Mouse (Mus musculus): ENCODE results near the gene Ogg1. TPM values are rescaled to one million over a fixed set of nuclear protein-coding genes. Genes with fewer than 3 reads are reported as not detected.
A peak's percentile ranks its signal among the peaks of the same experiment; 100 is the strongest.

The Ogg1 gene
- polyA plus RNA-seq (2012; rRNA removed), result 10.4 and 11.8 TPM in 2 replicates

GRCm38 (mm10) chr6:113326533-113327315, at the start of gene Ogg1:
Ogg1 (plus strand) TSS chr6:113326972.
- DNase-seq (ENCODE audit: extremely low spot score in 1 of 2, low spot score in 1 of 2), result peak; percentile 99

- DNase-seq (ENCODE audit: extremely low spot score in 1 of 2, low spot score in 1 of 2), result no peak
These were observed 45.1 kb upstream of the Ogg1 start for GRCm38 (mm10) chr6:113281676-113282075.

DNA sequence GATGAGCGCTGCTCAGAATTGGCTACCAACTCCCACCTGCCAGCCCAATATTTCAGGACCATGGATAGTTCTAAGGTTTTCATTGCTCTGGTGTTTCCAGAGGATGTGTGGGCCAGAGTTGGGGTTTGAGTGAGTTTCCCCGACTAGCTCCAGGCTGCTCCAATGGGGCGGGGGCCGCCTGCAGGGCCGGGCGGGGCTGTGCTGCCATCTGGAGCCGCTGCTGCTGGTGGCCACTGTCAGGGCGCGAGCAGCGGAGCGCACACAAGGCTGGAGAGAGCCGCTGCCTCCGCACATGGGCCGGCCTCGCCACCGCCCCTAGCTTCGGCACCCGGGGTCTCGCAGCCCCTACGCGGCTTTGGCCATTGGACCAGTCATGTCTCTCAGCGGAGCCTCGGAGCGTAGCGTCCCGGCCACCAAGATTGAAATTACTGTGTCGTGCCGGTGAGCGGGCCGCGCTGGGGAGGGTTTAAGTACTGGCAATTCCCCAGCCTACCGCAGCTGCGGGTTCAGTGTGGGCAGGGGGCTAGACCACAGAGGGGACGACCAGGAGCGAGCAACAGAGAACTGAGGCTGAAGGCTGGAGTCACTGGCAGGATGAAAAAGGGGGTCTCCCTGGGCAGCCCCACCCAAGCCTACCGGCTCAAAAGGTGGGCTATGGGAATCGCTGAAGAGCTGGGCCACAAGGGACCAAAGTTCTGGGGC, 44.5 kb upstream of the Ogg1 start, which contains the start of gene Cpne9:
Gene Cpne9 (plus strand): TSS at position 207 of the 702 bp plus-strand sequence.
- peak in 1 of 2 experiments; percentile 43 for DNase-seq (ENCODE audit: extremely low spot score in 1 of 2, low spot score in 1 of 2)

GRCm38 (mm10) chr6:113282969-113283368, 43.8 kb upstream of the Ogg1 start:
- no peak for DNase-seq (ENCODE audit: extremely low spot score in 1 of 2, low spot score in 1 of 2)

DNA sequence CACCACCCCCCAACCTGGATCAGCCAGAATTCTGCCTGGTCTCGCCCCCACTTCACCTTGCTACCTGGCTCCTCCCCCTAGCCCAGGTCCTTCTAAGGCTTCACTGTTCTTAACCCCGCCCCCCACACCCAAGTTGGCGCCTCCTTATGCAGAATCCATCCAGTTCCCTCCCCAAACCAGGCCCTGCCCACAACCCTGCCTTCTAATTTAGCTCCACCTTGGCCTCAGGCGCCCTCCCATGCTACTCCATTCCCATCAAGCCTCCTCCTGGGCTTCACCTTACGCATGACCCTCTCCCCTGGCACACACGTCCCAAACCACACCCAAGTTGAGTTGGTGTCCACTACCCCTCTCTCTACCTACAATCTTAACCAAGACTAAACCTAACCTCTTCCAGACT, 43.3 kb upstream of the Ogg1 start:
- peak in 1 of 2 experiments; percentile 38 for DNase-seq (ENCODE audit: extremely low spot score in 1 of 2, low spot score in 1 of 2)

DNA sequence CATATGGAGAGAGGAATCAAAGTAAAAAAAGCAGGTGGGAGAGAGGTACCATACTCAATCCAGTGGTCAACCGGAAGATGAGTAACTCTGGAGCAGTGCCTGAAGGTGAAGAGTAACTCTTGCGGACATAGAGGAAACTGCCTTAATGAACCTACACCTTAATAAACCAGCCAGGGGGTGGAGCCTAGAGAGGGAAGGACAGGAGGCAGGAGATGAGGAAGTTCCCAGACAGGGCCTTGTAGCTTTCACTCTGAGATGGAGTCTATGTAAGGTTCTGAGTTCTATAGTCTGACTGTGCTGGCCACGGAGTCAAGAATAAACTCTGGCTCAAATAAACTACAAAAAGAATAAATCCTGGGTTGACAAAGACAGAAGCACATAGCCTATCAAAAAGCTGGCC, 41.8 kb upstream of the Ogg1 start:
- no peak for DNase-seq (ENCODE audit: extremely low spot score in 1 of 2, low spot score in 1 of 2)

DNA sequence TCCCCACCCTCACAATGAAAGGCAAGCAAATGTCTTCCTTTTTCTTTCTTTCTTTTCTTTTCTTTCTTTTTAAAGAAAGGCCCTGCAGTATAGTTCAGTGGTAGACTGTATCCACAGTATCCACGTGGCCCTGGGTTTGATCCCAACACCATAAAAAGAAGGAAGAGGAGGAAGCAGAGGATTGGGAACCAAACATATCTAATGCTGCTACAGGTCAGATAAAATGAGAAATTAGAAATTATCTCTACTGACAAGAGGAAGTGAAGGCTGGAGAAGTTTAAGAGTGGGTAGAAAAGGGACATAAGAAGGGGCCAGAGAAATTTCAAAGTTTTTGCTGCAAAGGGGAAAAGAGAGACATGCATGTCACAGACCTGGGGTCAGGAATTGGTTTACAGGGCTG, 40.5 kb upstream of the Ogg1 start:
- DNase-seq (ENCODE audit: extremely low spot score in 1 of 2, low spot score in 1 of 2), result no peak

- DNase-seq (ENCODE audit: extremely low spot score in 1 of 2, low spot score in 1 of 2), result peak; percentile 72 to 74
These were observed 39.5 kb upstream of the Ogg1 start for GRCm38 (mm10) chr6:113287236-113287635.

DNA sequence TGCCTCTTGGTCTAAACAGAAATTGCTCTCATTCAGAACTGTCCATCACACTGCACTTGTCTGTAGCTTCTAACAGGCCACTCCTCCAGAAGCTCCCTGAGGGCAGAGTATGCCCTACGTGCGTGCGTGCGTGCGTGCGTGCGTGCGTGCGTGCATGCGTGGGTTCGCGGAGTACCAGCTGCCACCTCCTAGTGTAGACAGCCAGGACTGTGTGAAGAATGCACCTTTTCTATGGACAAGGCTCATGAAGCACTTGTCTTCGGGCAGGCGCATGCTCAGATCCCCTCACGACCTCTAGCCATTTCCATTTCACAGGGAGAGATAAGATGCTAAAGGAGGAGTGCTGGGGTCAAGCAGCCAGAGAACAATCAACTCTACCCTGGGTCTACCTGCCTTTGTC, 37.4 kb upstream of the Ogg1 start:
- DNase-seq (ENCODE audit: extremely low spot score in 1 of 2, low spot score in 1 of 2), result no peak

- DNase-seq (ENCODE audit: extremely low spot score in 1 of 2, low spot score in 1 of 2), result no peak
These were observed 36.4 kb upstream of the Ogg1 start for GRCm38 (mm10) chr6:113290346-113290745.

- no peak for DNase-seq (ENCODE audit: extremely low spot score in 1 of 2, low spot score in 1 of 2)
These were observed 33.8 kb upstream of the Ogg1 start for GRCm38 (mm10) chr6:113292938-113293337.

- DNase-seq (ENCODE audit: extremely low spot score in 1 of 2, low spot score in 1 of 2), result no peak
These were observed 30.7 kb upstream of the Ogg1 start for GRCm38 (mm10) chr6:113296046-113296445.

GRCm38 (mm10) chr6:113296639-113297038, 30.1 kb upstream of the Ogg1 start:
- no peak for DNase-seq (ENCODE audit: extremely low spot score in 1 of 2, low spot score in 1 of 2)

GRCm38 (mm10) chr6:113301350-113301749, 25.4 kb upstream of the Ogg1 start:
- DNase-seq (ENCODE audit: extremely low spot score in 1 of 2, low spot score in 1 of 2), result no peak

- DNase-seq (ENCODE audit: extremely low spot score in 1 of 2, low spot score in 1 of 2), result peak in 1 of 2 experiments; percentile 26
These were observed 24.5 kb upstream of the Ogg1 start for GRCm38 (mm10) chr6:113302258-113302657.

DNA sequence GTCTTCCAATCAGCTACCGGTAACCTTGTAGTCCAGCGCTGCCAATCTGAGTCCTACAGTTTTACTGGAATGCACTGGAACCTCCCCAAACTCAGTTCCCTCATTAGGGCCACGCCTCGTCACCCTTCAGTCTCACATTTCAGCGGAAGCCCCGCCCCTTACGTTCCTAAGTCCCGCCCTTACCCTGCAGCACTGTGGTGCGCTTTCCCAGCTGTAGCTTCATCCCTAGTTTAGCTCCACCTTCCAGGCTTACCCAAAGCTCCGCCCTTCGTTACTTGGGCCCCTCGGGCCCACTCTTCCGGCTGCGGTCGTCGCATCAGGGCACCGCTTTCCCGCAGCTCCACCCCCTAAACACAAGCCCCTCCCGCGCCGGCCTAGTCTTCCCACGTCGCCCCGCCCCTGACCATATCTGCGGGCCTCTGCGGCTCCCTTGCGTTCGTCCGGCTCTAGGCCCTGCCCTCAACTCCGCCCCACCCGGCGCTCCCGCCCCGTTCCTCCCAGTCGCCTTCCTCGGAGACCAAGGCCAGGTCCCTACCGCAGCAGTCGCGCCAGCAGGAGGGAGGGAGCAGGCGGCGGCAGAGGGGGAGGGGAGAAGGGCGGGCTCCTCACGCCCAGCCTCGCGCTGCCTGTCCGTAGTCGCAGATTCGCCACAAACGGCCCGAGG, 20.3 kb upstream of the Ogg1 start:
- DNase-seq (ENCODE audit: extremely low spot score in 1 of 2, low spot score in 1 of 2), result peak; percentile 99

DNA sequence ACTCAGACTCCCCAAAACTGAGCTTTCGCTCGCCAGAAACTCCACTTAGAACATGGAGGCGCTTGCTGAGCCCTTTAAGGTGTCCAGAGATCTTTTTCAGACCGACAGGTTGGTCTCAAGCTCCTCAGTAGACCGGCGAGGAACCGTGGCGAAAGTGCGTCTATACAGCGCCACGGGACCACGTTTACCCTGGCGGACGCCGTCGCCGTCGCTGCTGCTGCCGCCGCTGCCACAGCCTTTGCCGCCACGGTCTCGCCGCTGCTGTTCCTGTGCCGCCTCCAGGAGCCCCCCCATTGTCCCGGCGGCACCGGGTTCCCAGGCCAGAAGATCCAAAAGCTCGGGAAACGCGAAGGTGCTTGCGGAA, 19.8 kb upstream of the Ogg1 start, which contains the start of gene Brpf1:
Gene Brpf1 (plus strand): TSS at position 152 of the 364 bp plus-strand sequence.
- DNase-seq (ENCODE audit: extremely low spot score in 1 of 2, low spot score in 1 of 2), result no peak

DNA sequence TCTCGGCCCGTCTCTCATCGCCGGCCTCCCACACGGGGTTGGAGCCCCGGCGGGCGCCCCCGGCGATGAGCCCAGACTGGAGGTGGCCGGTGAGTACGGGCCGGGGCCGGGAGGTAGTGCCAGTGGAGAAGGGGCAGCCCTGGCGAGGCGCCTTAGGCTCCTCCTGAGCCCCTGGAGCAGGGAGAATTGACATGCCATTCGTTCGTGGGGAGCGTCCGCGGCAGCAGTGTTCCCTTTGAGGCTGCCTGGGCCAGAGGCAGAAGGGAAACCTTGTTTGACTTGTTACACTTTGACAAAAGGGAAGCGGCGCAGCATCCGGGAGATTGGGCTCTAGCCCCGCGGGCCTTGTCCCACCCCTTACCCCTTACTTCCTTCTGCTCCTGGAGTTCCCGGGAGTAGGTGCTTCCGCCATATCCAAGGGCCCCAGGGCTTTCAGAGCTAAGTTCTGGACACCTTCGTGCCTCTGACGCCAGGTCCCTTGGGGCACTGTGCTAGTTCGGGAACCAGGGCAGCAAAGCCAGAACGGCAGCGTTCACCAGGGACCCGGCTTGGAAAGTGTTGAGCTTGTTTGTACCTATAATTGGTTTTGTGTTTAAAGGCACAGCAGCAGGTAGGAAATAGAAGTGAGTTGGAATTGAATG, 19.2 kb upstream of the Ogg1 start:
- DNase-seq (ENCODE audit: extremely low spot score in 1 of 2, low spot score in 1 of 2), result peak in 1 of 2 experiments; percentile 36

DNA sequence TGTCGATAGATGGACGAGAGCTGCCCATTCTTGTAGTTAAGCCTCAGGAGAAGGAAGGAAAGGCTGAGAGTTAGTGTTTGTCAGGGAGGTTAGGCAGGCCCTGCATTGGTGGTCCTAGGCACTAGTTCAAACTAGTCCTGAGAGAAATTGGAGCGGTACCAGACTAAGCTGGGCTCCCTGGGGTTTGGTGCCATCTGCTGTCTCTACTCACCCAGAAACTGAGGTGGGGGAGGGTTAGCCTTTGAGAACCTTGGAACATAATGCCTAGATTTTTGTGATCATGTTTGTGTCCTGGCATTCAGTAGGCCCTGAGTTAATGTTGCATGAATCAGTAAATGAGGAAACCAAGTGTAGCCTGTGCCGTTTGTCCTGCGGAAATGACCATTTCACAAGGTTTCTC, 18.6 kb upstream of the Ogg1 start:
- peak in 1 of 2 experiments; percentile 65 for DNase-seq (ENCODE audit: extremely low spot score in 1 of 2, low spot score in 1 of 2)

GRCm38 (mm10) chr6:113315972-113316371, 10.8 kb upstream of the Ogg1 start:
- DNase-seq (ENCODE audit: extremely low spot score in 1 of 2, low spot score in 1 of 2), result peak in 1 of 2 experiments; percentile 52

DNA sequence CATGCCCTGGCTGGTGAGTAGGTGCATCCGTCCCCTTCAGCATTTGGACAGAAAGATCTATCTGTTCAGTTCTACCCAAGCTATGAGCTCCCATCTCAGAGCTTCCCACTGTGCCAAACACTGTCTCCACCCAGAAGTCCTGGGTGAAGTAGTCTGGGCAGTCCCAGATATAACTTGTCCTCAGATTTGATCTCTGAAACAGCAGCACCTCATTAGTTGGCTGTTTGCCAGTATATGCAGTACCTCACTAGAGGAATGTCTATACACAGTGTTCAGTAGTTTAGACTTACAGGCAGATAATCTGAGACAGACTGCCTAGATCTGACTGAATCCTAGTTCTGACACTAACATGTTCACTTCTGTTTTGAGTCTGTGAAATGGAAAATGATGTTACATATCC, 2.6 kb downstream of the Ogg1 start:
- DNase-seq (ENCODE audit: extremely low spot score in 1 of 2, low spot score in 1 of 2), result no peak

Measured in frontal cortex, adult 2 months (tissue).